Mouse (Mus musculus) right cerebral cortex, postnatal 4 days (tissue): ENCODE results near the gene Ddx47.
A peak's percentile ranks its signal among the peaks of the same experiment; 100 is the strongest.

Experiments used
- DNase-seq: peaks from one replicate; pipeline ENCODE4 v3.0.0-alpha.2; 2022

Gene Ddx47

DNA sequence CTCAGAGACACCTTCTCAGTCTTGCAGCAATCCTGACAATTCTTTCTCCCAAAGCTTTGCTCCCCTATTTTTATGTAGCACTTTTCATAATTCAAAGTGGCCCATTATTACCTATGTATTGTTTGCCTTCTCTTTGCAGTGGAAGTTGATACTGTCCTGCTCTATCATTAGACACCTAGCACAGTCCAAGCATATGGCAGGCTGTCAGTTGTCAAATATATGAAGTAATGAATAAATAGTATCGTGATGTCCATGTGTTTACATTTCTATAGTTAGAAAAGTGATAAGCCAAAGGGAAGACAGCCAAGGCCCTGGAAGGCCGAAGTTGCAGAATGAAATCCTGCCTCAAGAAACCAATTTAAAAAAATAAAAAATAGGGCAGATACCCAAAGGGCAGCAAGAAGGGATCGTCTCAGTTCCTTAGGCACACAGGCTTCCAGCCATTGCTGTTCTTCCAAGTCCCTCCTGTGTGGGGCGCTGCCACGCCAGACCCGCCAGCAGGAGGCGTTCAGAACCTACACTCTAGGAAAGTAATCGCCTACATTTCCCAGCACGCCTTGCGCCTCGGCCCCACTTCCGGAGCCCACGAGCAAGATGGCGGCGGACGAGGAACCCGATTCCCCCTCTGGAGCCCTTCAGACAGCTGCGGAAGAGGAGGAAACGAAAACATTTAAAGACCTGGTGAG, at the start of gene Ddx47:
Ddx47 (plus strand) TSS at position 565 of the 686 bp plus-strand sequence.
- peak; percentile 94 for DNase-seq

DNA sequence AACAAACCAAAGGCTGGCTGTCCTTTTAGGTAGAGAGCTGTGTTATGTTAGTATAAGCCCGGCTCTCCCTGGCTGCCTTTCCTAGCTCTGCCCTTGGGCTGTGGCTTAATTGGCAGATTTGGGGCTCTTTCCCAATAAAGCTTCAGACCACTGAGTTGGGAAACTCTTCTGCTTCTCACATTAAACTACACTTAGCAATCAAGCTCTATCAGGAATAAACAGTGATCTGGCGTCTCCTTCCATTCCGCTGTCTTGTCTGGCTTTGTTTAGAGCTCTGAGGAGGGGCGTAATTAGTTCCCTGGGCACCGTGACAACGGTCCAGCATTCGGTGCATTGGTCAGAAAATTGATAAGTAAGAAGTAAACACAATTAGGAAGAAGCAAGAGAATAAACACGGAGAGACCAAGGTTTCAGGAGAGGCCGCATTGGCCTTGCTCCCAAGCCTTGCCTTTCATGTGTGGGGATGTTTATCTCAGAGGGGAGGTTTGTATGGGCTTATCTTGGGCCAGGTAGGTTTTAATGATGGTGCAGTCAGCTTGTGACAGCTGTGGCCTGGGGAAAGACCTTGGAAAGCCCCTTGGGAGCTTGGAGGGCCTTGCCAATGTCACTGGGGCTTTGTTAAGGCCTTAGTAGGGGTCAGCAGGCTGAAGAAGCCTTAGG, 49.4 kb upstream of the Ddx47 start:
- no peak for DNase-seq

DNA sequence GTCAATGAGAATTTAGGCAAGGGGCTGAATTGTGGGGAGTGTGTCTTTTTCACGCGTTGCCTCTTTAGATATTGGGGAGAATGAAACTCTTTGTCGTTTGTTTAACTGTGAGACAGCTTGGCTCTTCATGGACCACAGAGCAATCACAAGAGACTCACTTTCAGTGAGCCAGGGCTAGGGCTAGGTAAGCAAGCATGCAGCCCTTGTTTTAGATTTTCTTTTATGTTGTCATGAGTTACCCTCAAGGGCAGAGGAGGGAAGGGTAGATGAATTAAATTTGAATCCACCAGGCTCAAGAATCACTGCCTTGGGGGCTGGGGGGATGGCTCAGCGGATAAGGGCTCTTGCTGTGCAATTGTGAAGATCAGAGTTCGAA, 48.9 kb upstream of the Ddx47 start:
- DNase-seq: no peak

DNA sequence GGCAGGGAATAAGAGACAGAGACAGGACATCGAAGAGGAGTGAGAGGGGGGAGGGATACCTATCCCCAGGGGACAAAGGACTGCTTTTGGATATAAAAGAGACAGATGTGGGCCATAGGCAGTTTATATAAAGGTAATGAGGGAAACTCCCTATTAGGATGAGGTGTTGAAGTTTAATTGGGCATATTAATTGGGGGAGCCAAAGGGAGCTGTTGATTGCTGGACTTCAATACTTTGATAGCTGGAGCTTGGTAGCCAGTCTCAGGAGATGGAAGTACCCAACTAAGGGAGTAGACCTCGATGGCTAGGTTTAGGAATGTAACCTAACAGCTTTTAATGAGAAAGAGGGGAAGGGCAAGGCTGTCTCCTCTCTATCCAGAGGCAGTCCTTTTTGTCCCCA, 47.5 kb upstream of the Ddx47 start:
- DNase-seq: no peak

- no peak for DNase-seq
These were observed 44.7 kb upstream of the Ddx47 start for GRCm38 (mm10) chr6:134966681-134967080.

DNA sequence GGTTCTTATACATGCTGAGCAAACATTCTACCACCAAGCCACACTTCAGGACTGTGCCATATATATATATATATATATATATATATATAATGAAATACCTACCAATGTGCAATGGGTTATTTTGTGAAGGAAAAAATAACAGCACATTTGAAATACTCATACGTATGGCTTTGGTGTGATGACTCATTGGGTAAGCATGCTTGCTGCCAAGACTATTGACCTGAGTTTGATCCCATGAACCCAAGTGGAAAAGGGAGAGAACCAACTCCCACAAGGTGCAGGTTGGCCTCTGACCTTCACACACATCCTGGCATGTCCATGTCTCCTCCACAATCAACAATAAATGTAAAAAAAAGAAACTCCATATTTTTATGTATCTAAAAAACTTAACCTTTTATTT, 43.1 kb upstream of the Ddx47 start:
- DNase-seq: no peak

DNA sequence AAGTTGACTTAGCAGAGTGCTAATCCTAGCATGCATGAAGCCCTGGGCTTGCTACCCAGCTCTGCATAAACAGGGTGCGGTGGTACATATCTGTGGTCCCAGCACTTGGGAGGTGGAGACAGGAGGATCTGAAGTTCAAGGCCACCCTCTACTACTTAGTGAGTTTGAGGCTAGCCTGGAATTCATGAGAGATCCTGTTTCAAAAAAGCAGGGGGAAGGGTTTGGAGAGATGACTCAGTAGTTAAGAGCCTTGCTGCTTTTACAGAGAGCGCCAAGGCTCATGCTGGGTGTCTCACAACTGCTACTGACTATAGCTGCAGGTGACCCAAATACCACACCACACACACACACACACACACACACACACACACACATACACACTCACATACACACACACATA, 41.9 kb upstream of the Ddx47 start:
- no peak for DNase-seq

DNA sequence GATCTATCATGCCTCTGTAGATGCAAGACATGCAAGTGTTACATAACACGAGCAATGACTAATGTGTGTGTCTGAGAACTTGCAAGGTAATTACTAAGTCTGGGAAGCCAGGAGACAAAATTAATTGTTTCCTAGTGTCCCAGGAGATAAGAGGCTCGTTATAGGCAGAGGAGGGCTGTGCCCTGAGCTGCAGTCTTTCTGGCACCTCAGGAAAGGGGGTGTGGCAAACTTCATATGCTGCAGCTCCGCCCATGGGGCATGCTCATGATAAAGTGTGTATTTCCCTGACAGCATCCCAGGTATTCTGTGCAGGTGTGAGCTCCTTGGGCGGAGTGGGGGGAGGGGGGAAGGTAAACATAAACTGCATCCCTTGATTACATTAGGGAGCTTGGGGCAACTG, 39.3 kb upstream of the Ddx47 start:
- DNase-seq: no peak

- no peak for DNase-seq
These were observed 34.8 kb upstream of the Ddx47 start for GRCm38 (mm10) chr6:134976628-134977027.

DNA sequence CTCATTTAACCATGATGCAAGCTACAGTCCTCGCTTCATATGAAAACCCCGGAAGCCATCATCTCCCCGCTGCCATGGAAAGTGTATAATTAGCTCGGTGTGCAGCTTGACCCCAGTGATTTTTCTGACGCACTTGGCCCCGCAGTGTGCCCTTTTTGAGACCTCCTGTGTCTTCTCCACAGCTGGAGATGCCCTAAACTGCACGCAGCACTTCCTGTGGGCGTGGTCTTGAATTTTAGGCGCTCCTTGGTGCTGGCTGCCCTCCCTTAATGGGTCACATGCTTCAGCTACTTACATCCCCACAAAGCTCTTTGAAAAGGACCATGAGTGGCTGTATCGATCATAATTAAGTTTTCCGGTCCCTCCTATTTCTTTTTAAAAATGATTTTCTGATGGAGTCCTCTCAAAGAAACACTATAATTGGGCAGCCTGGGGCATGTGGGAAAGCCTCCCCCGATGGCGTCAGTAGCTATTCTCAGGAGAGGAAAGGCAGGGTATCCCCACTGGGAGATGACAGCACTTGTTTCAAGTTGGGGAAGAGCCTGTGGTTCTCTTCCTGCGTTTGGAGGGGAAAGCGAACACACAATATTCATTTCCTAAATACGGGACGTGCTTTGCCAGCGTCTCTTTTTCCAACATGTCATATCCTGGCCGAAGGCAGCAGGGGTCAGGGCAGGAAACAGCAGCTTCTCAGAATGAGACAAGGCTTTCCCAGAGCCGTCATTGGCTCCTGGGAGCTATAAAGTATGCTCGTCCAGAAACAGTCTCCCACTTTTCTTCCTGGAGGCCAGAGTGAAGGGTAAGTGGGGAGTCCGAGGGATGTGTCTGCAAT, 30.0 kb upstream of the Ddx47 start, which contains the start of gene Apold1:
Apold1 (plus strand) TSS at position 488 of the 832 bp plus-strand sequence.
- no peak for DNase-seq

DNA sequence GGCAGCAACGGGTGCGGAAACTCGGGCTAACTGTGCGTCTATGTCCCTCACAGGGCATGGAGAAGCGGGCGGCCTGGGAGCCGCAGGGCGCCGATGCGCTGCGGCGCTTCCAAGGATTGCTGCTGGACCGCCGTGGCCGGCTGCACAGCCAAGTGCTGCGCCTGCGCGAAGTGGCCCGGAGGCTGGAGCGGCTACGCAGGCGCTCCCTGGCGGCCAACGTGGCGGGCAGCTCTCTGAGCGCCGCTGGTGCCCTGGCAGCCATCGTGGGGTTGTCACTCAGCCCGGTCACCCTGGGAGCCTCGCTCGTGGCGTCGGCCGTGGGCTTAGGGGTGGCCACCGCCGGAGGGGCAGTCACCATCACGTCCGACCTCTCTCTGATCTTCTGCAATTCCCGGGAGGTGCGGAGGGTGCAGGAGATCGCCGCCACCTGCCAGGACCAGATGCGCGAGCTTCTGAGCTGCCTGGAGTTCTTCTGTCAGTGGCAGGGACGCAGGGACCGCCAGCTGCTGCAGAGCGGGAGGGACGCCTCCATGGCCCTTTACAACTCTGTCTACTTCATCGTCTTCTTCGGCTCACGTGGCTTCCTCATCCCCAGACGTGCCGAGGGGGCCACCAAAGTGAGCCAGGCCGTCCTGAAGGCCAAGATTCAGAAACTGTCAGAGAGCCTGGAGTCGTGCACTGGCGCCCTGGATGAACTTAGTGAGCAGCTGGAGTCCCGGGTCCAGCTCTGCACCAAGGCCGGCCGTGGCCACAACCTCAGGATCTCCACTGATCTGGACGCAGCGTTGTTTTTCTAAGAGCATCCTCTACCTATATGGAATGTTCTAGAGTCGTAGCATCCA, 27.7 kb upstream of the Ddx47 start:
- DNase-seq: peak; percentile 90

- DNase-seq: no peak
These were observed 26.7 kb upstream of the Ddx47 start for GRCm38 (mm10) chr6:134984748-134985147.

DNA sequence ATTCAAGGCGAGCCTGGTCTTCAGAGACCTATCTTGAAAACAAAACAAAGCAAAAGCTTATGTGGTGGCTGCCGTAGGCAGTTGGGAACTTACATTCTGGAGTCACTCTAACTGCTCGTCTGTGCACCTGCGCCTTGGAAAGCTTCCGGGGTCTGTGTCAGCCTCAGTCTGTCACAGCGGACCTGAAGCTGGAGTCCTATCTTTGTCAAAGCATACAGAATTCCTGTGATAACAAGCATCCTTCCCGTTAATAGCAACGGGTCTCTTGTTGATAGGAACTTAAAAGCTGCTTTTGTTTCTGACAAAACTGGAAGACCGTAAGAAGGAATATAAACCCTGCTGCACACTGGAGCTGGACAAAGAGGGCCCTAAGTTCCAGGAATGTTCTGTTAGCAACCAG, 23.0 kb upstream of the Ddx47 start:
- DNase-seq: no peak

- DNase-seq: no peak
These were observed 20.7 kb upstream of the Ddx47 start for GRCm38 (mm10) chr6:134990674-134991073.

GRCm38 (mm10) chr6:134994031-134994651, 17.3 kb upstream of the Ddx47 start:
- peak; percentile 33 for DNase-seq

GRCm38 (mm10) chr6:134994985-134995384, 16.4 kb upstream of the Ddx47 start:
- no peak for DNase-seq

- DNase-seq: no peak
These were observed 14.5 kb upstream of the Ddx47 start for GRCm38 (mm10) chr6:134996918-134997317.

- no peak for DNase-seq
These were observed 13.3 kb upstream of the Ddx47 start for GRCm38 (mm10) chr6:134998076-134998475.

DNA sequence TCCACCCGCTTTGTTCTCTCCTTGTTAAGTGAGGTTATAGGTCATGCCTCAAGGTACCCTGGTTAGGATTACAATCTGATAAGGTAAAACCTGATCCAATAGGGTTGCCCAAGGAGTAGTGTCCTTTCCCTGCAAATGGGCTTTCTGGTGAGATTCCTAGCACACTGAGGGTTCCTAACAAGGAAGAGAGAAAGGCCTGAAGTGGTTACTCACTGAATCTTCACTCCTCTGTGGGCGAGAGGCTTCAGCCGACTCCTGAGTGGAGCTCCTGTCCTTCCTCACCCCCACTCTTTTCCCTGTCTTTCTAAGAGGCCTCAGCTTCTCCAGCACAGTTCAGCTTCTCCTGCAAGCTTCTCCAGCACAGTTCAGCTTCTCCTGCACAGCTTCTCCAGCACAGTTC, 12.6 kb upstream of the Ddx47 start:
- no peak for DNase-seq

DNA sequence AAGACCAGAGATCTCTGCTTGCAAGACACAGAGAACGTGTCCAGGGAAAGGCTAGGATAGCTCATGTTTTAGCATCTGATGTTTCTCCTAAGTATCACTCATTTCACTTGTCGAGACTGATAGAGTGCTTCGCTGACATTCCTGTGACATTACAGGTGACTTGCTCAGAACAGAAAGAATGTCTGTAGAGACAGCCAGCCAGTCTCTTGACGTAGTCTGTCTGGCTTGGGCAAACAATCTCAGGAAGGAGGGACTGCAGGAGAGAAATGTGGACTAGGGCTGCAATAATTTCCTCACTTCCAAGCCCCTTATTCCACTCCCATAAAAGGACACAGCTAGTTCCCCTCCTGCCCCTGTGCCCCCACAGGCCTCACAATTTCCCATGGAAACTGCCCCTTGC, 11.1 kb upstream of the Ddx47 start:
- DNase-seq: no peak

- no peak for DNase-seq
These were observed 9.4 kb upstream of the Ddx47 start for GRCm38 (mm10) chr6:135001991-135002390.

- no peak for DNase-seq
These were observed 5.0 kb upstream of the Ddx47 start for GRCm38 (mm10) chr6:135006372-135006771.
